Mouse (Mus musculus): ENCODE data around the gene Gimap1. TPM values are rescaled to one million over a fixed set of nuclear protein-coding genes. Genes with fewer than 3 reads are reported as not detected.

Gimap1 gene
- polyA plus RNA-seq, 1 experiment from 2014 or later, result 9.2 TPM

DNA sequence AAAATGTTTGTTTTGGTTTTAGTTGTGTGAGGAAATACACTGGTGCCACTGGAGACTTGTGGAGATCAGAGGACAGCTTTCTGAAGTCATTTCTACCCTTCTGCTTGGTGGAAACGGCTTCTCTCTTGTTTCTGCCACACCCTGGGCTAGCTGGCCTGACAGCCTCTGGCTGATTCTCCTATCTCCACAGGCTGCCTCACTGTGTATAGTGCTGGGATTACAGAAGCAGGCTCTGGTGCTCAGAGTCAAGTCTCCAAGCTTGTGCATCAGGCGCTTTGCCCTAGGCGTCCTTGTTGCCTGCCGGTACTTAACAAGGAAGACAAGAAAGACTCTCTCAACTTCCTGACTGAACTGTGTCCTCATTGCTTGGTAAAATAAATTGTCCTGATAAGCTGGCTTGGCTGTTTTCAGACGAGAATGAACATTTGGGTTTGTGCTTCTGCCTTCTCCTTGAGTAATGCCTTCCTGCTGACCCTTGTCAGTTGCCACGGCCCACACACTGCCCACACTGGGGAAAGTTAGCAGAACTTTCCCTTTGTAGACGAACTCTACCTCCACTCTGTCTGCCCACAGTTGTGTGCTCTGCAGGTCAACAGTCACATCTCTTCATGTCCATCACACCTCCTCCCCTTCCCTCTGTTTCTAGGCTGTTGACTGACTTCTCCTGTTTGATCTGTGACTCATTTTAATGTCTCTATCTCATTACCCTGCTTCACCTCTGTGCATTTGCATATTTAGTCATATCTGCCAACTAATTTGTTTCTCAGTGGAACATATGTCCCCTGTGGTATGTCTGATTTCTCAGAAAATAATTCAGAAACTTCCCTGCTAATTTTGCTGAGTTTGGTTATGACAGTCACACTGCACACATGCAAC is 8.5 kb downstream of the Gimap1 start:
- DNase-seq (no peak), ATAC-seq (no peak)
- Histone ChIP-seq H3K4me2 (ENCODE audit: low read depth, low read length) (peak overlapping the region; percentile 26), H3K4me3 (ENCODE audit: low read depth, low read length) (0 out of 2 replicates have a peak overlapping the region, but pooled peaks have one; percentile 1), H3K27ac (ENCODE audit: low read depth) (peak overlapping the region; percentile 68), H3K4me1 (ENCODE audit: insufficient read depth) (peaks cover 5% of the 10 kb centered on the region), H3K36me3 (replicated peaks; ENCODE audit: insufficient read depth, low read length) (no peaks in the 10 kb centered on the region), H3K9ac (replicated peaks) (no peak overlapping the region; the same call in 1 of the 2 replicates), H3K27me3 (ENCODE audit: insufficient read depth, low read length) (no peaks in the 10 kb centered on the region), H3K9me3 (ENCODE audit: low read length) (no peaks in the 10 kb centered on the region)
- 26% methylated on average over 7 of the region's 7 CpGs for WGBS (ENCODE audit: insufficient replicate concordance)
- no peak for TF ChIP-seq EP300 (IDR thresholded peaks at IDR 0.05; ENCODE audit: low read depth)
- no peak for TF ChIP-seq CTCF (IDR thresholded peaks at IDR 0.05; ENCODE audit: low read depth)

DNA sequence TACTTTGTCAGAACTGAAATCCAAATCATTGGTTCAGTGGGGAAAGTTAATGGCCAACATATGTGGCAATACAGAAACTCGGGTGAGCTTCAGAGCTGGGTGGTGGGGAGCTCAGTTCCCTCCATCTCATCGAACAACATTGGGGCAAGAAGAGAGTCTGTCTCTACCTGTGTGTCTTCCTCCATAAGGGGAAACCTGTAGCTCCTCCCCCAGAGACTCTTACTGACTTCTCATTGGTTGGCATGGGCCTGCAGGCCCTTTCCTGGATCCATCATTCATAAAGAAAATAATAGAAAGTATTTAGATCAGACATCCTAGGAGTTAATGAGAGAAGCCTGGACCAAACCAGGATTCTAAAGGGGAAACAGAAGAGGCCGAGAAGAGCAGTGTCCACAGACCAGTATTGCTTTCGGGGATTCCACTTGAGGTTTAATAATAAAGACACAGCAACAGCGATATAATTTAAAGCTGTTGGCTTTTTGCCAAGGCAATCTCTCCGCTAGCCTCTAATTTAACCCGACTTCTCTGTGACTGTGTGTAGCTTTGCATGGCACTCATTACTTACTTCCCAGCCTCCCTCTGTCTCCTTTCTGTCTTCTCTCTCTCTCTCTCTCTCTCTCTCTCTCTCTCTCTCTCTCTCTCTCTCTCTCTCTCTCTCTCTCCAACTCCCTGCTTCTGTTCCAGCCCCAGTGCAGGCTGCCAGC is 24.9 kb downstream of the Gimap1 start:
- ATAC-seq, result no peak
- no peak overlapping the region for H3K4me2 ChIP-seq (ENCODE audit: low read depth, low read length)
- H3K36me3 ChIP-seq (replicated peaks; ENCODE audit: insufficient read depth, low read length), result no peaks in the 10 kb centered on the region
- no peak overlapping the region for H3K27ac ChIP-seq (ENCODE audit: low read depth)
- H3K27me3 ChIP-seq (ENCODE audit: insufficient read depth, low read length), result no peaks in the 10 kb centered on the region
- DNase-seq, result no peak
- 83% methylated on average over 7 of the region's 7 CpGs for WGBS (ENCODE audit: insufficient replicate concordance)
- peaks cover 5% of the 10 kb centered on the region for H3K4me1 ChIP-seq (ENCODE audit: insufficient read depth)
- no peak overlapping the region for H3K4me3 ChIP-seq (ENCODE audit: low read depth, low read length)
- no peak overlapping the region for H3K9ac ChIP-seq (replicated peaks)
- no peaks in the 10 kb centered on the region for H3K9me3 ChIP-seq (ENCODE audit: low read length)
- TF ChIP-seq EP300 (IDR thresholded peaks at IDR 0.05; ENCODE audit: low read depth), result no peak
- TF ChIP-seq CTCF (IDR thresholded peaks at IDR 0.05; ENCODE audit: low read depth), result no peak

DNA sequence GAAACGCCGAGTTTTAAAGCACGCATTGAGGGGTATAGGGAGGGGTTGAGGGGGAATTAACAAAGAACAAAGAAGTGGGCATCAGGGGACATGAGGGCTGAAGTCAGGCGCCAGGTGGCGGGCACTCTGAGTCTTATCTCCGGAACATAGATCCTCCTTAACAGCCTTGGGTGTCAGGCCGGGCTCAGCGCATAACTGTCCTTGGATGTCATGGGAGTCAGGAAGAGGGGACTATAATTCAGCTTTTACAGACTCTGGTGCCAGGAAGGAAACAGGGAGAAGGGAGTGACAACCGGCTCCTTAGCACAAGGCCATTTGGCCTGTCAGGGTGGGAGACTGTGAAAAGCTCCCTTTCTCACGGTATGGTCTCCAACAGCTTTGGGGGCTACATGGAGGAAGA is 25.6 kb downstream of the Gimap1 start:
- no peaks in the 10 kb centered on the region for H3K27me3 ChIP-seq (ENCODE audit: insufficient read depth, low read length)
- H3K4me1 ChIP-seq (ENCODE audit: insufficient read depth), result peaks cover 7% of the 10 kb centered on the region
- H3K36me3 ChIP-seq (replicated peaks; ENCODE audit: insufficient read depth, low read length), result no peaks in the 10 kb centered on the region
- H3K9me3 ChIP-seq (ENCODE audit: low read length), result no peaks in the 10 kb centered on the region
- no peak overlapping the region for H3K27ac ChIP-seq (ENCODE audit: low read depth)
- H3K4me2 ChIP-seq (ENCODE audit: low read depth, low read length), result no peak overlapping the region
- H3K4me3 ChIP-seq (ENCODE audit: low read depth, low read length), result no peak overlapping the region
- H3K9ac ChIP-seq (replicated peaks), result no peak overlapping the region
- DNase-seq (no peak), ATAC-seq (no peak)
- TF ChIP-seq EP300 (IDR thresholded peaks at IDR 0.05; ENCODE audit: low read depth), result no peak
- no peak for TF ChIP-seq CTCF (IDR thresholded peaks at IDR 0.05; ENCODE audit: low read depth)
- WGBS (ENCODE audit: insufficient replicate concordance), result 82% methylated on average over 10 of the region's 10 CpGs

DNA sequence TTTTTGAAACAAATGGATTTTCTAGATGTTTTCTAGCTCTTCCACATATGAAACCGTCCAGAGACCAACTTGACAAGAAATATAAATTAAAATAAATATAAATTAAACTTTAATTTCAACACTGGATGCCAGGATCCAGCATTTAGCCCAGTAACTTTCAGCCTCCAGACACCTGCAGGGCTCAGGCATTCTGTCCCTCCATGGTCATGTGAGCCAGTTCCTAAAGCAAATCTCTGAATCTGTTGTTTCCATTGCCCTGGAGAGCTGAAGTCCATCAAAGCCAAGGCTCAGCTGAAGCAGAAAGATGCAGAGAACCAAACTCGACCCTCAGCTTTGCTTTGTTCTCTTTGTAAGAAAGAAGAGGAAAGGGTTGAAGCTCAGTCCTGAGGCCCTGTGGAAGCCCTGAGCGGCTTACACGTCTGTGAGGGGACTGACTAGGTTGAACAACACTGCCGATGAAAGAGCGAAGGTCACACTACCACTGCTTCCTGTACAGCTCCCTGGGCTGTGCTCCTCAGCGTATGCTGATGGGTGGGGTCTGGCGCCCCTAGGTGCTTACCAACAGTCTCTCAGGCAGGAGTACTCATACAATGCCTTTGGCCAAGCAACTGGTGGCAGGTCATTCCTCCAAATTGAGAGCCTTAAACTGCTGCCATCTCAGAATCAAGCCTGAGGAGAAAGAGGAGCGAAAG is 29.5 kb downstream of the Gimap1 start:
- no peak overlapping the region for H3K27ac ChIP-seq (ENCODE audit: low read depth)
- no peaks in the 10 kb centered on the region for H3K9me3 ChIP-seq (ENCODE audit: low read length)
- TF ChIP-seq EP300 (IDR thresholded peaks at IDR 0.05; ENCODE audit: low read depth) (no peak), CTCF (IDR thresholded peaks at IDR 0.05; ENCODE audit: low read depth) (no peak)
- H3K36me3 ChIP-seq (replicated peaks; ENCODE audit: insufficient read depth, low read length), result no peaks in the 10 kb centered on the region
- no peaks in the 10 kb centered on the region for H3K27me3 ChIP-seq (ENCODE audit: insufficient read depth, low read length)
- no peak overlapping the region for H3K4me2 ChIP-seq (ENCODE audit: low read depth, low read length)
- H3K9ac ChIP-seq (replicated peaks), result no peak overlapping the region
- no peak for DNase-seq
- ATAC-seq, result no peak
- peaks cover 7% of the 10 kb centered on the region for H3K4me1 ChIP-seq (ENCODE audit: insufficient read depth)
- no peak overlapping the region for H3K4me3 ChIP-seq (ENCODE audit: low read depth, low read length)
- WGBS (ENCODE audit: insufficient replicate concordance), result 36% methylated on average over 9 of the region's 9 CpGs

GRCm38 (mm10) chr6:48768933-48769332 is 30.1 kb downstream of the Gimap1 start:
- Histone ChIP-seq H3K9me3 (ENCODE audit: low read length) (no peaks in the 10 kb centered on the region), H3K9ac (replicated peaks) (no peak overlapping the region), H3K4me1 (ENCODE audit: insufficient read depth) (peaks cover 7% of the 10 kb centered on the region), H3K27me3 (ENCODE audit: insufficient read depth, low read length) (no peaks in the 10 kb centered on the region), H3K36me3 (replicated peaks; ENCODE audit: insufficient read depth, low read length) (no peaks in the 10 kb centered on the region), H3K27ac (ENCODE audit: low read depth) (no peak overlapping the region), H3K4me3 (ENCODE audit: low read depth, low read length) (no peak overlapping the region), H3K4me2 (ENCODE audit: low read depth, low read length) (no peak overlapping the region)
- TF ChIP-seq EP300 (IDR thresholded peaks at IDR 0.05; ENCODE audit: low read depth), result no peak
- TF ChIP-seq CTCF (IDR thresholded peaks at IDR 0.05; ENCODE audit: low read depth), result no peak
- 67% methylated on average over 3 of the region's 3 CpGs for WGBS (ENCODE audit: insufficient replicate concordance)
- ATAC-seq (no peak), DNase-seq (no peak)

DNA sequence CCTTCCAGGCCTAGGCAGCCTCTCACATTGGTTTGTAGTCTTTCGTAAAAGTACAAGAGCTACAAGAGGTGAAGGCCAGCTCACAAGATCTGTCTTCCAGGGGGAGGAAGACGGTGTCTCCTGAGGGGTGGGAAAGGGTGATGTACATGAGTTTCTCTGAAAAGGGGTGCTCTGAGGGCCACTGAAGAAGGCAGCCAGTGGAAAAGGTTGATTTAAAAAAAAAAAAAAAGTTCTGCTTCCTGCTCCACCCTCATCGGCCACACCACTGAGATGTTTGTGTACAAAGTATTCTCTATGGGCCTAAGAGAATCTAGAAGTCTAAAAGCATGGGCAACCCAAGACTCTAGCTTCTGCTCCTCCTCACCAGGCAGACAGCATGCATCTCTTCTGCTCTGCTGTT is 31.8 kb downstream of the Gimap1 start, which contains the start of gene Gimap3:
Gene Gimap3, minus strand, starts transcription at position 156 of the 400 bp plus-strand sequence.
- TF ChIP-seq EP300 (IDR thresholded peaks at IDR 0.05; ENCODE audit: low read depth), result no peak
- no peak for TF ChIP-seq CTCF (IDR thresholded peaks at IDR 0.05; ENCODE audit: low read depth)
- H3K9me3 ChIP-seq (ENCODE audit: low read length), result no peaks in the 10 kb centered on the region
- WGBS (ENCODE audit: insufficient replicate concordance), result 65% methylated on average over 3 of the region's 3 CpGs
- H3K4me3 ChIP-seq (ENCODE audit: low read depth, low read length), result no peak within 1 kb of the TSS
- H3K36me3 ChIP-seq (replicated peaks; ENCODE audit: insufficient read depth, low read length), result no peaks in the 10 kb centered on the region
- DNase-seq (no peak), ATAC-seq (no peak)
- H3K27ac ChIP-seq (ENCODE audit: low read depth), result no peak within 1 kb of the TSS
- H3K4me1 ChIP-seq (ENCODE audit: insufficient read depth), result peaks cover 7% of the 10 kb centered on the region
- no peaks in the 10 kb centered on the region for H3K27me3 ChIP-seq (ENCODE audit: insufficient read depth, low read length)
- H3K9ac ChIP-seq (replicated peaks), result no peak within 1 kb of the TSS
- no peak within 1 kb of the TSS for H3K4me2 ChIP-seq (ENCODE audit: low read depth, low read length)
